Mouse (Mus musculus): ENCODE data around the gene Ldhd. TPM values are rescaled to one million over a fixed set of nuclear protein-coding genes. Genes with fewer than 3 reads are reported as not detected.

Gene Ldhd
- total and polyA plus RNA-seq, 3 experiments, result 0.04 TPM; not detected in 2

DNA sequence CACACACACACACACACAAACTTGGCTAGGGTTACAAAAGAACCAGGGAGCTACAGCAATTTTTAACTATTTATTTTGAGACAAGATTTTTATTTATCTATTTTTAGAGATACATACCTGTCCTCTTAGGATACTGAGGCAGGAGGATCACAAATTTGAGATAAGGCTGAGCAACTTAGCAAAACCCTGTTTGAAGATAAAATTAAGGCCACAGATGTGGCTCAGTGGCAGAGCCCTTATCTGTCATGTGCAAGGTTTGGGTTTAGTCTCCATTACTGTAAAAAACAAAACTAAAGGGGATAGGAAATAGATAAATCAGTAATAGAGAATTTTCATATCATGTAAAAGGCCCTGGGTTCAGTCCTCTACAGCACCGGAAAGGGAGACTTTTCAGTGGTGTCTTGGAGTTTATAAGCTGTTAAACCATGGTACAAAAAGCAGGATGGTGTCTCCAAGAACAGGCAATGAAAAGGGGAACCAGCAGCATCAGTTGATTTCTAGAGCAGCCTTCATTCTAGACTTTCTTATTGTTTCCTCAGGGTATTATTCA is 42.6 kb downstream of the Ldhd start:
- H3K36me3 ChIP-seq (ENCODE audit: control insufficient read depth in 1 of 2, insufficient read depth in 2 of 2, low read length in 2 of 2), result peaks cover 0 to 21% of the 10 kb centered on the region in 2 experiments; a peak in 2 of 4 replicates
- peaks cover 11 to 17% of the 10 kb centered on the region in 2 experiments for H3K4me1 ChIP-seq (ENCODE audit: control insufficient read depth in 1 of 2, insufficient read depth in 2 of 2, low read length in 2 of 2)

DNA sequence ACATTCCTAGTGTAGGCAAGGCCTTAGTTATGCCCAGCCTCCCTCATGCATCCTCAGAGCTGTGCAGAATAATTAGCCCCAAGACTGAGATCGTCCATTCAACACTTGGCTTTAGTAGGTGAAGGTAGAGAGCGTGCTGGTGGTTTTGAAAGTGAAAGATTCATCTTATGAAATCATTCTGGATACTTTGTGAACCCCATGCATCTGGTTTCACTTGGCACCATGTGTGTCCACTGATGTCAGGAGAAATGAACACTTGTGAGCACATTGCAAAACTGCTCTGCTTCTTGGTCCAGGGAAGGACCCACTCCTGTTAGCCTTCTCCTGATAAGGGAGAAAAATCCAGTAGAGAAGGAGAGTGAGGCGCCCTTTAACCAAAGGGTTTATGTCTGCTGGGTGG is 45.2 kb downstream of the Ldhd start:
- TF ChIP-seq NRF1 (IDR thresholded peaks at IDR 0.05; ENCODE audit: insufficient read depth, low read depth, low read length, poor library complexity, severe bottlenecking) (no peak), POLR2AphosphoS5 (IDR thresholded peaks at IDR 0.05; ENCODE audit: borderline replicate concordance, low read depth, low read length) (no peak), NELFE (IDR thresholded peaks at IDR 0.05; ENCODE audit: low read depth, low read length) (no peak), ZKSCAN1 (IDR thresholded peaks at IDR 0.05; ENCODE audit: low read depth, low read length) (no peak), ZC3H11A (IDR thresholded peaks at IDR 0.05; ENCODE audit: low read depth, low read length) (no peak), MAX (IDR thresholded peaks at IDR 0.05; ENCODE audit: low read length) (no peak), USF1 (IDR thresholded peaks at IDR 0.05; ENCODE audit: low read depth, low read length) (no peak), UBTF (IDR thresholded peaks at IDR 0.05; ENCODE audit: borderline replicate concordance, insufficient read depth, low read depth, low read length) (no peak), MYC (IDR thresholded peaks at IDR 0.05; ENCODE audit: low read depth, low read length) (no peak), POLR2AphosphoS2 (IDR thresholded peaks at IDR 0.05; ENCODE audit: low read length) (no peak), ETS1 (IDR thresholded peaks at IDR 0.05; ENCODE audit: low read depth, low read length) (no peak)
- H3K79me2 ChIP-seq (ENCODE audit: control insufficient read depth, insufficient read depth, low read length, poor library complexity), result peaks cover 2% of the 10 kb centered on the region
- H3K9me3 ChIP-seq (replicated peaks; ENCODE audit: insufficient read depth, low read length), result no peaks in the 10 kb centered on the region
- H3K36me3 ChIP-seq (ENCODE audit: control insufficient read depth in 1 of 2, insufficient read depth in 2 of 2, low read length in 2 of 2), result peaks cover 0 to 21% of the 10 kb centered on the region in 2 experiments; a peak in 2 of 4 replicates
- no peak overlapping the region for H3K27ac ChIP-seq (ENCODE audit: control insufficient read depth, low read depth, low read length)
- H3K9ac ChIP-seq (ENCODE audit: control insufficient read depth, low read depth, low read length, poor library complexity, severe bottlenecking), result no peak overlapping the region
- H3K4me1 ChIP-seq (ENCODE audit: control insufficient read depth in 1 of 2, insufficient read depth in 2 of 2, low read length in 2 of 2), result peaks cover 11 to 17% of the 10 kb centered on the region in 2 experiments
- no peak overlapping the region for H3K4me3 ChIP-seq (ENCODE audit: control insufficient read depth in 1 of 2, insufficient read depth in 1 of 2, low read depth in 2 of 2, low read length in 2 of 2)
- DNase-seq (ENCODE audit: low read depth, low spot score), result no peak
- H3K27me3 ChIP-seq (ENCODE audit: control insufficient read depth in 1 of 2, insufficient read depth in 2 of 2, low read length in 2 of 2), result no peaks in the 10 kb centered on the region

More for the DNA sequence above, 42.6 kb downstream of the Ldhd start:
- Histone ChIP-seq H3K9ac (ENCODE audit: control insufficient read depth, low read depth, low read length, poor library complexity, severe bottlenecking) (no peak overlapping the region), H3K9me3 (replicated peaks; ENCODE audit: insufficient read depth, low read length) (no peaks in the 10 kb centered on the region), H3K27me3 (ENCODE audit: control insufficient read depth in 1 of 2, insufficient read depth in 2 of 2, low read length in 2 of 2) (no peaks in the 10 kb centered on the region), H3K27ac (ENCODE audit: control insufficient read depth, low read depth, low read length) (peak overlapping the region; percentile 76), H3K4me3 (ENCODE audit: control insufficient read depth in 1 of 2, insufficient read depth in 1 of 2, low read depth in 2 of 2, low read length in 2 of 2) (no peak overlapping the region), H3K79me2 (ENCODE audit: control insufficient read depth, insufficient read depth, low read length, poor library complexity) (peaks cover 2% of the 10 kb centered on the region)
- peak; percentile 81 for DNase-seq (ENCODE audit: low read depth, low spot score)
- TF ChIP-seq GATA1 (IDR thresholded peaks at IDR 0.05; ENCODE audit: low read depth, low read length), result peak; percentile 98
- TF ChIP-seq SIN3A (IDR thresholded peaks at IDR 0.05; ENCODE audit: low read length), result peak; percentile 79
- TF ChIP-seq SMC3 (IDR thresholded peaks at IDR 0.05; ENCODE audit: low read depth, low read length), result no peak
- no peak; the same call in 1 of the 2 replicates for TF ChIP-seq ELF1 (IDR thresholded peaks at IDR 0.05; ENCODE audit: low read depth, low read length)
- 0 out of 2 replicates have a peak, but pooled peaks have one; percentile 24 for TF ChIP-seq MAZ (IDR thresholded peaks at IDR 0.05; ENCODE audit: low read depth, low read length)
- peak; percentile 94 for TF ChIP-seq RCOR1 (IDR thresholded peaks at IDR 0.05; ENCODE audit: low read depth, low read length)
- TF ChIP-seq ZNF384 (IDR thresholded peaks at IDR 0.05; ENCODE audit: low read depth, low read length), result peak; percentile 59; the same call in 1 of the 2 replicates
- peak; percentile 65 for TF ChIP-seq MXI1 (IDR thresholded peaks at IDR 0.05; ENCODE audit: low read depth, low read length)
- no peak for TF ChIP-seq ZC3H11A (IDR thresholded peaks at IDR 0.05; ENCODE audit: low read depth, low read length)
- no peak for TF ChIP-seq NELFE (IDR thresholded peaks at IDR 0.05; ENCODE audit: low read depth, low read length)
- peak; percentile 92 for TF ChIP-seq ETS1 (IDR thresholded peaks at IDR 0.05; ENCODE audit: low read depth, low read length)
- peak; percentile 87 to 91 for TF ChIP-seq EP300 (IDR thresholded peaks at IDR 0.05; ENCODE audit: low read depth in 1 of 2, low read length in 2 of 2)
- peak; percentile 62 for TF ChIP-seq MYC (IDR thresholded peaks at IDR 0.05; ENCODE audit: low read depth, low read length)
- TF ChIP-seq TAL1 (IDR thresholded peaks at IDR 0.05; ENCODE audit: low read length), result peak; percentile 72
- TF ChIP-seq MEF2A (IDR thresholded peaks at IDR 0.05; ENCODE audit: extremely low read depth, insufficient replicate concordance, low read depth, low read length, poor library complexity, severe bottlenecking), result 0 out of 2 replicates have a peak, but pooled peaks have one; percentile 60
- peak; percentile 46; the same call in 1 of the 2 replicates for TF ChIP-seq HCFC1 (IDR thresholded peaks at IDR 0.05; ENCODE audit: low read depth, low read length)
- TF ChIP-seq UBTF (IDR thresholded peaks at IDR 0.05; ENCODE audit: borderline replicate concordance, insufficient read depth, low read depth, low read length), result no peak
- 0 out of 2 replicates have a peak, but pooled peaks have one; percentile 43 for TF ChIP-seq TBP (IDR thresholded peaks at IDR 0.05; ENCODE audit: low read depth, low read length)
- TF ChIP-seq TCF12 (IDR thresholded peaks at IDR 0.05; ENCODE audit: low read depth, low read length), result peak; percentile 95
- peak; percentile 85 for TF ChIP-seq BHLHE40 (IDR thresholded peaks at IDR 0.05; ENCODE audit: borderline replicate concordance, low read depth, low read length)

All from MEL (cell line).